Mouse (Mus musculus): ENCODE measurements around the gene Ppbp.

The Ppbp gene

DNA sequence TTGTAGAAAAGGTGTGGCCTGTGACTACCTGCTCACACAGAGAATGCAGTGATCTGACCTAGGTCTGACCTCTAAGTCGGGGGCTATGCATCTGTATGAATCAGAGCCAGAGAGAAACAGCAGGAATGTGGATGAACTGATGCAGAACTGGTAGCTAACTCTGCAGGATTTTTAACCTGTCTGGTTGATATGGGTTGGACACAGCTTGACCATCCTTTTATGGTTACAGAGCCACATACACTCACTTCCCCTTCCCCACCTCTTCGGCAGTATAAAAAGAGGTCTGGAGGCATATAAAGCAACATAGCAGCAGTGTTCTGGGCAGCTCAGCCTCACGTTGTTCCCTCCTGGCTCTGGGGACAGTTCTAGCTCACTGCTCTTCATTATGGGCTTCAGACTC is at the start of gene Ppbp:
TSS of gene Ppbp (plus strand) at position 301 of the 400 bp plus-strand sequence.
- no peak for DNase-seq (ENCODE audit: low spot score in 2 of 2)

DNA sequence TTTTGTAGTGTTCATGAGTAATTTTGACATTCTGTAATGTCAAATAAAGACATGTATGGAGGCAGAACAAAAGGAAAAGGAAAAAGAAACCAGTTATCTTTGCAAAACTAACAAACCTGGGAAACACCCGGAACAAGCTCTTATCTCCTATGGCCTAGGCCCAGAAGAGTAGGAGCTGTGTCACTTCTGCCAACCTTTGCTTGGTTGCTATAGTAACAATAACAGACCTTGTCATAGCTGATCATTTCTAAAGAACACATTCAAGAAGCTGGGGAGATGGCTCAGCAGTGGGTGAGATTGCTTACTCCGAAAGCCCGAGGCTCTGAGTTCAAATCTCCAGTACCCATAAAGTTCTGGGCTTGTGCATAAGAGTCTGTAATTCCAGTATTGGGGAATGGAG is 45.7 kb upstream of the Ppbp start:
- DNase-seq (ENCODE audit: low spot score in 2 of 2) = no peak

DNA sequence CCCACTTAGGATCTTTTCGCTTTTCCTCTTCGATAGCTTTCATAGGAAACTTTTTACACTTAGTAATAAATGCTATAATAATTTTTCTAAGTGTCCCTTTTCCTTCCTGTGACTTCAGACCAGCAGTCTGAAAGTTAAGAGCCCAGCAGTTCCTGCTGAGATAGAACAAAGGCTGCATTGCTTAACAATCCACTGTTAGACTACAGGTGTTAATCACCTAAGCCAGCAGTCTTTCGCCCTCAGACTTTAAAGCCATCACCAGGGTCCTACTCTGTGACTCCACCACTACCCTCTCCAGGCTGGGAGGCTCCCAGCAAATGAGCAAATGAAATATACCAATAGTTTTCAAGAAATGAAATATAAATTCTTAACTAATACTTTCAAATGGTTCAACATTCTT is 40.1 kb upstream of the Ppbp start:
- DNase-seq (ENCODE audit: low spot score in 2 of 2) = no peak

GRCm38 (mm10) chr5:90731480-90731879 is 36.8 kb upstream of the Ppbp start:
- no peak for DNase-seq (ENCODE audit: low spot score in 2 of 2)

- DNase-seq (ENCODE audit: low spot score in 2 of 2) = peak; percentile 47 to 59
These were observed 26.3 kb upstream of the Ppbp start for GRCm38 (mm10) chr5:90742029-90742428.

DNA sequence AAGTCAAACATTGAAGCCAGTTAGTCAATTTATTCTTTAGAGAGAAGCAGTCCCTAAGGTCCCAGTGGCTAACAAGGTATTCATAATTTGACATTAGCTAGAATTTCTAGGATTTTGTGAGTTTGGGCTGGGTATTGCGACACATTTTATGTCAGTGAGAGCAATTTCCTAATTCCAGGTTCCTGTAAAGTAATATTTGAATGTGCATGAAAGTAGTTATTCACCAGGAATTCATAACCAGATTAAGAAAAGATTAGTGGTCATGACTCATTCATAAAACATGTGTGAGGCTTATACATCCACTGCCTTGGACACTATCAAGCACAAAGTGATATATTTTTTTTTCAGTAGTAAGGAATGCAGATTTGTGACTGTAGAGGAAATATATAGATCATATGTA is 14.4 kb upstream of the Ppbp start:
- DNase-seq (ENCODE audit: low spot score in 2 of 2) = no peak

DNA sequence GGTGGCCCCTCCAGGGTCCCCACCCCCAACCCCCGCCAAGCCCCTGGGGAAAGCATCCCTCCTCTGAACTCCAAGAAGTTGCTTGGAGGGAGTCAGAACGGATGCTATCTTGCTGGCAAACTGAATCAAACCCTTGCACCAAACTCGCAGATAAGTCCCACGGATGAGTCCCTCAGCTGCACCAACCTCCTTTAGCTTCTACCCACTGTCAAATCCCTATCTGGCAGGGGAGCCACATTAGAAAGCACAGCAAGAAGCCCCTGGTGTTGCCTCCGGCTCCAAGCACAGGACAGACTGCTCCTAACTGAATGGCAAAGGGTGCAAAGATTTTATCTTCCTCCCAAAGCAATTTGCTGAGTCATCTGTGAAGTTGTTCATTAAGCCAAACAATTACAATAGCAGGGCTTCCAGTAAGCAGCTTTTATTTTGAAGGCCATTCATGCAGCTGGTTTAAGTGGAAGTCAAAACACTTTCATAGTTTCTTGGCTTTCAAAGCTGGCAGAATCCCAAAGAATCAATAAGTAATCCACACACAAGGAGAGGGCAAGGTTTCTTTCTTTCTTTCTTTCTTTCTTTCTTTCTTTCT is 10.2 kb upstream of the Ppbp start:
- DNase-seq (ENCODE audit: low spot score in 2 of 2) = no peak

DNA sequence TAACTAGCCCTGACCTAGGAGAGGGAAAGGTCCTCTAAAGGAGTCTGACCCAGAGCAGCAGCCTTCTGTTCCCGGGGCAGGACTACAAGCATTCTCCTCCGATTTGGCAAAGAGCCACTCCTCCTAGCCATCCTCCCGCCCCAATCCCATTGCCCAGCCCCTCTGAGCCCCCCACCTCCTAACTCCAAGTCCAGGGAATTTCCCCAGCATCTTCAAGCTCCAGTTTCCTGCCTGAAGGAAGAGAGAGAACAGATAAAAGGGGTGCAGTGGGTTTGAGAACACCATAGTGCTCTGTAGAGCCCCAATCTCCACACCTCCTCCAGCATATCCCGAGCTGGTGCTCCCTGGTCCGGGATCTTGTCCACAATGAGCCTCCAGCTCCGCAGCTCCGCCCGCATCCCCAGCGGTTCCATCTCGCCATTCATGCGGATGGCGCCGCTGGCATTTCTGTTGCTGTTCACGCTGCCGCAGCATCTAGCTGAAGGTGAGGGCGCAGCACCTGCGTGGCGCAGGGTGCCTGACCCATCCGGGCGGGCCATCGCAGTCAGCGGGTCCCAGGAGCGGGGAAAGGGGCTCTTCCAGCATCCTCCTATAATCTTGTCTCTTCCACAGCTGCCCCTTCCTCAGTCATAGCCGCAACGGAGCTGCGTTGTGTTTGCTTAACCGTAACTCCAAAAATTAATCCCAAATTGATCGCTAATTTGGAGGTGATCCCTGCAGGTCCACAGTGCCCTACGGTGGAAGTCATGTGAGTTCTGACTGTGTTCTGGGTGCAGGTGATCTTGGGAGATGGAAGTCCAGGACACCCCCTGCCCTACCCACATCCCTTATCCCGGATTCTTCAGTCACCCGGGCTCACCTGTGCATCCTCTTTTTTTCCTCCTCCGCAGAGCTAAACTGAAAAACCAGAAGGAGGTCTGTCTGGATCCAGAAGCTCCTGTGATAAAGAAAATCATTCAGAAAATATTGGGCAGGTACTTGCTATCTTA is 8.9 kb upstream of the Ppbp start, which contains the start of gene Cxcl5:
TSS of gene Cxcl5 (plus strand) at position 284 of the 989 bp plus-strand sequence.
- DNase-seq (ENCODE audit: low spot score in 2 of 2) = no peak

GRCm38 (mm10) chr5:90760303-90760702 is 8.0 kb upstream of the Ppbp start:
- DNase-seq (ENCODE audit: low spot score in 2 of 2) = no peak

DNA sequence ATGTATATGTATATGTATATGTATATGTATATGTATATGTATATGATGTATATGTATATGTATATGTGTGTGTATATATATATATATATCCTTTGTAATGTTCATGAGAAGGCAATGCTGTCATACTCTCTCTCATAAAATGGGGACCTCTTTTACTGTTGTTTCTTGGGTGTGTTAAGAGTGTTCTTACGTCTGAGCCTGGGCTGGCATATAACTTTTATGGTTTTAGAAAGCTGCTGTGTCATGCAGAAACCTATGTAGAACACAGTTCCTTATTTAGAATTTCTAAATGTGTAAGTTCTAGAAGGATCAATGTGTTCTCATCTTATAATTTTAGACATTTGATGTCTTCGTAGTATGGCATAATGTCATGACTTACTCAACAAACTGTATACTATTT is 7.5 kb upstream of the Ppbp start:
- no peak for DNase-seq (ENCODE audit: low spot score in 2 of 2)

DNA sequence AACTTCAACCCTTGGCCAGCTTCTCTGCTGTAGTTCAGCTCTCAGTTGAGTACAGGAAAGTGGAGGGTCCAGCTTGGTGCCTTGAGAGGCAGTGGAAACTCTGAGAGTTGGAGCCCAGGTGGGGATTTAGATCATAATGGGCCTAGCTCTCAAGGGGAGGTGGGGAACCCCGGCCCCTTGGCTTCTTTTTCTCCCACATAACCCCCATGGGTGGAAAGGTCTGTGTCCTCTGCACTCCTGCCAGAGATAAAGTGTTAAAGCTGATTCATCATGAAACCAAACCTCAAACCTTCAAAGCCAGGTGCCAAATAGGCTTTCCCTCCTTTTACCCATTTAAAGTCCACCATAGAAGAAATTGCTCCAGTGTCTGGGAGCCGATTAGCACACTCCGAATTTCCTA is 6.5 kb upstream of the Ppbp start:
- DNase-seq (ENCODE audit: low spot score in 2 of 2) = no peak

DNA sequence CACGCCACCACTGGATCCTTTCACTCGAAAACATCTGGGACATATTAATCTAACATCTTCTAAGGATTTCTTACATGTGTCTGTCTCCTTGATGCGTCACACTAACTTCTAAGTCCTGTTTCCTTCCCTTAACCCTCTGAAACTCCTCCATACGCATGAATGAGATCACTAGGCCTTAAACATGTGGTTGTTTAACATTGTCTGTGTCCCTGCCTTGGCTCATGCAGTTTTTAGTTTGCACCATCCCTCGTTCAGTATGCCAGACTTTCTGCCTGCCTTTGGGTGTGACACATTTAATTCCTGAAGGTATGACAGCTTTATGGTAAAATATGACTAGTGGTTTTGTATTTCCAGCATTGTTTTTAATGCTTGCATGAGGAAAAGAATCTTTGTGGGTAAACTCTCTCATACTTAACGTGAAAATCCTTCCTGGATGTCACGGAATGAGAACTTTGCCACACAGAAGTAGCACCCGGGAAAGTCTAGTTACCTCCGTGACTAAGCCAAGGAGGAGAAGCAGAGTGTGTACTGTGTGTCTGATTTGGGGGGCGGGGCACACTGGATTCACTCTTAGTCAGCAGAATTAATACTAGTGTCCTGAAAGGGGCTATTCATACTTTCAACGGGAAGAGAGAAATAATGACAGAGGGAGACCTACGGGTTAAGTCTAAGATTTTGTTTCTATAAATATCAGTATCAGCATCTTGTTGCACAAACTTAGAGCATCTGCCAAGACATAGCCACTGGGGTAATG is 4.2 kb upstream of the Ppbp start:
- DNase-seq (ENCODE audit: low spot score in 2 of 2) = no peak

GRCm38 (mm10) chr5:90765821-90766606 is 2.3 kb upstream of the Ppbp start:
- no peak for DNase-seq (ENCODE audit: low spot score in 2 of 2)

DNA sequence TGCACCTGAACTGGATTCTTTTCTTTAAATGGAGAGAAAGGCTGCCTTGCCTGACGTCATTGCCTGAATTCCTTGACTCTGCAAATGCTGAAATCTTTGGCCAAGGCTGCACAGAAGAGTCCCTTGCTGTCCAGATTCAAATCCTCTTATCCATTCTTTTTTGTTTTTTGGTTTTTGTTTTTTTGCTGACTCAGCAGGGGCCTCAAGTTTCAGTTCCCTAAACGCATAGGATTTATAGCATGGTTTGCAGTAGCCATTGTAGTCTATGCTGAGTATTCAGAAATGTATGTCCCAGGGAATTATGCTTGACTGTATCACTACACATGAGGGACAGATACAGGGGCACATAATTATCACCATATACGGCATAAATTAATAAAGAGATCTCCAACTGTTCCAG is 3.1 kb downstream of the Ppbp start:
- DNase-seq (ENCODE audit: low spot score in 2 of 2) = no peak

- no peak for DNase-seq (ENCODE audit: low spot score in 2 of 2)
These were observed 3.7 kb downstream of the Ppbp start, which contains the start of gene Pf4 for GRCm38 (mm10) chr5:90771880-90772653. Pf4 (plus strand) TSS chr5:90772435.

GRCm38 (mm10) chr5:90775562-90775961 is 7.2 kb downstream of the Ppbp start:
- DNase-seq (ENCODE audit: low spot score in 2 of 2) = no peak

- no peak for DNase-seq (ENCODE audit: low spot score in 2 of 2)
These were observed 9.3 kb downstream of the Ppbp start for GRCm38 (mm10) chr5:90777621-90778020.

- DNase-seq (ENCODE audit: low spot score in 2 of 2) = no peak
These were observed 10.5 kb downstream of the Ppbp start for GRCm38 (mm10) chr5:90778856-90779255.

DNA sequence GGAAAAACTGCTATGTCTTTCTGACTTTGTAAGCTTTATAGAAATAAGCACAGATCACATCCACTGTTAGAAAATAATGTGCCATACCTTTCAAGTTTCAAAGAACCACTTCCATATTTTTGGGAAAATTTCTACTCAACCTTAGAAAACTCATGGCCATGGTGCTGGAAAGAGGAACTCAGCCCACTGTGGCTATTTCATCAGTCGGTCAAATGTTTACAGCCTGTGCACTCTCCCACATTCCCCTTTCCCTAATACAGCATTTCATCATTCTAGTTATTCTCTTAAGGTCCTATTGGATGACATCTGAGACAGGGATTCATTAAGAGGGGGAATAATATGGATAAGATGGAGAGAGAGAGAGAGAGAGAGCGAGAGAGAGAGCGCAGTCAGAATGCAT is 15.4 kb downstream of the Ppbp start:
- DNase-seq (ENCODE audit: low spot score in 2 of 2) = no peak

All from spleen, postnatal 36 days (tissue).